Mouse (Mus musculus): Measurements from ENCODE around the gene Gucy2f. TPM values are rescaled to one million over a fixed set of nuclear protein-coding genes. Genes with fewer than 3 reads are reported as not detected.

Gene Gucy2f
- polyA plus RNA-seq (2015; fragmentation: Illumina TruSeq; extraction: RNeasy Lipid Tissue Mini Kit (QIAGEN cat#74804); ENCODE audit: low read depth, low replicate concordance) = 0.46 TPM

DNA sequence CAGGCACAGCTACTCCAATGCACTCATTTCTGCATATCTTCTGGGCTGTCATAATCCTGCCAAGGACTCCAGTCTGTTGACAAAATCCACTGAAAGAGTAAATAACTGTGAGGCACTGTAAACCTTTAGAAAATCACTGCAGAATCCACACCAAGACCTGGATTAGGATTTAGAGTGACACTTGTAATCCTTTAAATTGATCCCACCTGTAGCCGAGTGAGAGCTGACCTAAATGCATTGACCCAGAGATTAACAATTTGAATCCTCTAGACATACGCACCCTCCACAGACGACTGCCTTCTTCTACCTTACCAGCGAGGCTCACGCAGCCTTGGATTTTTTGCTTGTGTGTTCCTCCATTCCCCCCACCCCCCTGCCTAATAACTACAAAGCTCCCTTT, at the start of gene Gucy2f:
TSS of gene Gucy2f (minus strand) at position 101 of the 400 bp plus-strand sequence.

DNA sequence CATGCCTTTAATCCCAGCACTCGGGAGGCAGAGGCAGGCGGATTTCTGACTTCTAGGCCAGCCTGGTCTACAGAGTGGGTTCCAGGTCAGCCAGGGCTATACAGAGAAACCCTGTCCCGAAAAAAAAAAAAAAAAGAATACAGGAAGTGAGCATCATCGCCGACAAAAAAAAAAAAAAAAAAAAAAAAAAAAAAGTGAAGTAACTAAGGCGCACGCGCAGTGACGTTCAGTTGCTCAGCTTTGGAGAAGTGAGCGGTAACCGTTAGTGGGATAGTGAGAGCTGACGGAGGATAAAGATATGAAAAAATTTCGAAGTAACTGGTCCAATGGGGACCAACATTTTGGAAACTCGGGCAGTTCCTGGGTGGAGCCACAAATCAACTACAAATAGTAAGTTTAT, 29.8 kb upstream of the Gucy2f start, which contains the start of gene Nxt2:
TSS of gene Nxt2 (plus strand) at position 229 of the 400 bp plus-strand sequence.

Other genes with a start within 250 kb of the Gucy2f start
- 53.8 TPM for gene Nxt2, start 29.8 kb upstream of the Gucy2f start, polyA plus RNA-seq (2015; fragmentation: Illumina TruSeq; extraction: RNeasy Lipid Tissue Mini Kit (QIAGEN cat#74804); ENCODE audit: low read depth, low replicate concordance)
- gene Kcne1l, start 109.4 kb upstream of the Gucy2f start, polyA plus RNA-seq (2015; fragmentation: Illumina TruSeq; extraction: RNeasy Lipid Tissue Mini Kit (QIAGEN cat#74804); ENCODE audit: low read depth, low replicate concordance) = 8.3 TPM
- 48.4 TPM for gene Acsl4, start 193.6 kb upstream of the Gucy2f start, polyA plus RNA-seq (2015; fragmentation: Illumina TruSeq; extraction: RNeasy Lipid Tissue Mini Kit (QIAGEN cat#74804); ENCODE audit: low read depth, low replicate concordance)

All from brain, adult 10 weeks (tissue).